Mouse (Mus musculus) spleen, adult 2 months (tissue): ENCODE data around the gene Spata13.

Source experiments
- CTCF ChIP-seq: fragments of 200-500 bp; IDR thresholded peaks from 2 replicates; pipeline ENCODE4 v1.5.1; 2011; ENCODE audit warnings: mild to moderate bottlenecking, inconsistent platforms; ENCODE audit not compliant: insufficient read depth, insufficient read length, insufficient replicate concordance; ENCODE audit errors: extremely low read depth
- POLR2A ChIP-seq: fragments of 200-500 bp; IDR thresholded peaks from 2 replicates; pipeline ENCODE4 v1.6.1; 2011; ENCODE audit warnings: low read depth, low read length, inconsistent platforms

DNA sequence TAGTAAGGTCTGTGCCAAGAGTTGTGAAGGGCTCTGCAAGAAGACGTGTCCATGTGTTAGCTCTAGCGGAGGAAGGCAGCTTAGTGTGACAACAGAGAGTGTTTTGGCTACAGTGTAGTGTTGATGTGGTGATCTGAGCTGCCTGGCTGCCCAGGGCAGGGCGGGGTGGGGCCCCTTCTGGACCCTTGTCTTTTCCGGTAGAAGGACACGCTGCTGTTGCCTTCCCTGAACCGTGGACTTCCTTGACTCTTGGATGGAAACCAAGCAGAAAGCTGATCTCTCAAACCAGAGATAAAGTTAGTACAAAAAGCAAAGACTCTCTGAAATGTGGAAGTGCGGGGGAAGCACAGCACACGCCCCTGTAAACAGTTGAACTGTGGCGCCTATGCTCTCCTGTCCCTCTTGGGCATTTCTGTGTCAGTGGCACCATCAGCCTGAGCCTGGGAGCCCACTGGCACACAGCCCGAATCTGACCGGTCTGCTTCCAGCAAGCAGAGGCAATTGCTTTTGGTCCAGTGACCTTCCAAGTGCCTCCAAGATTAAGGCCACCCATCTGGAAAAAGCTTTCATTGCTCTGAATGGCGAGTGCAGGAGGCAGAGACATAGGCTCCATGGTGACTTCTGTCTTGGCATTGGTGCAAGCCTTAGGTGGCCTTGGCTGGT lies 48.7 kb downstream of the Spata13 start:
- TF ChIP-seq CTCF (no peak), POLR2A (no peak)
